Mouse (Mus musculus) MEL (cell line): Measurements from ENCODE around the gene Duox2. TPM values are rescaled to one million over a fixed set of nuclear protein-coding genes. Genes with fewer than 3 reads are reported as not detected.

Experiments
- DNase-seq: peaks from one replicate; pipeline ENCODE4 v3.0.0; 2011; ENCODE audit warnings: low read depth, low spot score
- H3K27ac ChIP-seq: 2 replicates; pipeline ENCODE4 v1.5.1; 2012; ENCODE audit warnings: low read depth, mild to moderate bottlenecking, control low read depth, low read length, moderate library complexity; ENCODE audit not compliant: control insufficient read depth
- H3K27me3 ChIP-seq, 2 experiments: fragments of 150-350 bp in 1 of 2; sonication (generic) in 1 of 2; 2 replicates each; pipeline ENCODE4 v1.6.1; 2012; ENCODE audit warnings: low read length in 2 of 2, mild to moderate bottlenecking in 2 of 2, improper control_type of control experiment in 1 of 2, moderate library complexity in 1 of 2; ENCODE audit not compliant: insufficient read depth in 2 of 2, control insufficient read depth in 1 of 2
- H3K36me3 ChIP-seq, 2 experiments: 2 replicates each; pipeline ENCODE4 v1.6.1; 2012 to 2014; ENCODE audit warnings: low read length in 2 of 2, improper control_type of control experiment in 1 of 2, inconsistent platforms in 1 of 2, mild to moderate bottlenecking in 1 of 2; ENCODE audit not compliant: insufficient read depth in 2 of 2, control insufficient read depth in 1 of 2
- H3K4me1 ChIP-seq, 2 experiments: fragments of 150-350 bp in 1 of 2; sonication (generic) in 1 of 2; 2 replicates each; pipeline ENCODE4 v1.6.1; 2012; ENCODE audit warnings: low read length in 2 of 2, improper control_type of control experiment in 1 of 2, mild to moderate bottlenecking in 1 of 2; ENCODE audit not compliant: insufficient read depth in 2 of 2, control insufficient read depth in 1 of 2
- H3K4me3 ChIP-seq, 2 experiments: fragments of 150-350 bp in 1 of 2; sonication (generic) in 1 of 2; 2 replicates each; pipeline ENCODE4 v1.5.1; 2012; ENCODE audit warnings: low read depth in 2 of 2, low read length in 2 of 2, mild to moderate bottlenecking in 2 of 2, moderate library complexity in 2 of 2, control low read depth in 1 of 2, improper control_type of control experiment in 1 of 2; ENCODE audit not compliant: control insufficient read depth in 1 of 2, insufficient read depth in 1 of 2
- H3K79me2 ChIP-seq: 2 replicates; pipeline ENCODE4 v1.6.1; 2012; ENCODE audit warnings: mild to moderate bottlenecking, low read length, moderate library complexity; ENCODE audit not compliant: control insufficient read depth, poor library complexity, insufficient read depth
- H3K9ac ChIP-seq: 2 replicates; pipeline ENCODE4 v1.6.1; 2012; ENCODE audit warnings: low read depth, mild to moderate bottlenecking, control low read depth, low read length, moderate library complexity; ENCODE audit not compliant: control insufficient read depth, poor library complexity, severe bottlenecking
- H3K9me3 ChIP-seq: fragments of 150-350 bp; sonication (generic); replicated peaks from 2 replicates; pipeline ENCODE4 v1.6.1; 2012; ENCODE audit warnings: mild to moderate bottlenecking, low read length, improper control_type of control experiment, moderate library complexity; ENCODE audit not compliant: insufficient read depth
- BHLHE40 ChIP-seq: IDR thresholded peaks from 2 replicates; pipeline ENCODE4 v1.6.1; 2012; ENCODE audit warnings: low read depth, mild to moderate bottlenecking, inconsistent platforms, low read length, improper control_type of control experiment, borderline replicate concordance
- CTCF ChIP-seq, 3 experiments: IDR thresholded peaks in 2 of 3; conservative IDR thresholded peaks in 1 of 3; 2 replicates each; pipeline ENCODE4 v1.5.1; 2011 to 2012; ENCODE audit warnings: low read length in 3 of 3, low read depth in 2 of 3, mild to moderate bottlenecking in 2 of 3, improper control_type of control experiment in 1 of 3, inconsistent platforms in 1 of 3, mixed read lengths in 1 of 3, moderate library complexity in 1 of 3; ENCODE audit not compliant: control insufficient read depth in 1 of 3, insufficient read depth in 1 of 3, poor library complexity in 1 of 3, severe bottlenecking in 1 of 3
- E2F4 ChIP-seq: IDR thresholded peaks from 2 replicates; pipeline ENCODE4 v1.6.1; 2011; ENCODE audit warnings: low read depth, low read length, improper control_type of control experiment, borderline replicate concordance
- ELF1 ChIP-seq: IDR thresholded peaks from 2 replicates; pipeline ENCODE4 v1.6.1; 2014; ENCODE audit warnings: low read depth, mild to moderate bottlenecking, inconsistent platforms, low read length, improper control_type of control experiment, moderate library complexity
- EP300 ChIP-seq, 2 experiments: IDR thresholded peaks; 2 replicates each; pipeline ENCODE4 v1.6.1; 2011; ENCODE audit warnings: improper control_type of control experiment in 2 of 2, low read length in 2 of 2, low read depth in 1 of 2, mild to moderate bottlenecking in 1 of 2
- ETS1 ChIP-seq: IDR thresholded peaks from 2 replicates; pipeline ENCODE4 v1.6.1; 2012; ENCODE audit warnings: low read depth, mild to moderate bottlenecking, inconsistent platforms, low read length, improper control_type of control experiment, moderate library complexity
- GABPA ChIP-seq: IDR thresholded peaks from 2 replicates; pipeline ENCODE4 v1.6.1; 2012; ENCODE audit warnings: low read depth, mild to moderate bottlenecking, inconsistent platforms, low read length, improper control_type of control experiment, moderate library complexity
- MAFK ChIP-seq: IDR thresholded peaks from 2 replicates; pipeline ENCODE4 v1.6.1; 2011; ENCODE audit warnings: low read depth, mild to moderate bottlenecking, low read length, improper control_type of control experiment, borderline replicate concordance
- MAX ChIP-seq: IDR thresholded peaks from 2 replicates; pipeline ENCODE4 v1.6.1; 2011; ENCODE audit warnings: low read length, improper control_type of control experiment
- MXI1 ChIP-seq: IDR thresholded peaks from 2 replicates; pipeline ENCODE4 v1.6.1; 2011; ENCODE audit warnings: mild to moderate bottlenecking, low read depth, low read length, improper control_type of control experiment
- MYB ChIP-seq: IDR thresholded peaks from 2 replicates; pipeline ENCODE4 v1.6.1; 2011; ENCODE audit warnings: mild to moderate bottlenecking, low read depth, low read length, improper control_type of control experiment
- MYC ChIP-seq: IDR thresholded peaks from 2 replicates; pipeline ENCODE4 v1.6.1; 2011; ENCODE audit warnings: low read depth, mild to moderate bottlenecking, low read length, improper control_type of control experiment, moderate library complexity
- NELFE ChIP-seq: IDR thresholded peaks from 2 replicates; pipeline ENCODE4 v1.6.1; 2011; ENCODE audit warnings: low read depth, low read length, improper control_type of control experiment
- POLR2A ChIP-seq, 2 experiments: IDR thresholded peaks; 2 replicates each; pipeline ENCODE4 v1.6.1; 2011 to 2012; ENCODE audit warnings: low read length in 2 of 2, mild to moderate bottlenecking in 2 of 2, control low read depth in 1 of 2, improper control_type of control experiment in 1 of 2, low read depth in 1 of 2, moderate library complexity in 1 of 2; ENCODE audit not compliant: control insufficient read depth in 1 of 2, insufficient read depth in 1 of 2, poor library complexity in 1 of 2
- RAD21 ChIP-seq: IDR thresholded peaks from 2 replicates; pipeline ENCODE4 v1.6.1; 2011; ENCODE audit warnings: mild to moderate bottlenecking, low read depth, low read length, improper control_type of control experiment
- SIN3A ChIP-seq: IDR thresholded peaks from 2 replicates; pipeline ENCODE4 v1.6.1; 2012; ENCODE audit warnings: low read length, improper control_type of control experiment, inconsistent platforms
- SMC3 ChIP-seq: IDR thresholded peaks from 2 replicates; pipeline ENCODE4 v1.6.1; 2011; ENCODE audit warnings: low read depth, low read length, improper control_type of control experiment
- ZKSCAN1 ChIP-seq: IDR thresholded peaks from 2 replicates; pipeline ENCODE4 v1.6.1; 2012; ENCODE audit warnings: low read depth, mild to moderate bottlenecking, inconsistent platforms, low read length, improper control_type of control experiment, moderate library complexity
- ZMIZ1 ChIP-seq: IDR thresholded peaks from 2 replicates; pipeline ENCODE4 v1.6.1; 2012; ENCODE audit warnings: low read depth, mild to moderate bottlenecking, inconsistent platforms, low read length, improper control_type of control experiment, moderate library complexity
- ZNF384 ChIP-seq: IDR thresholded peaks from 2 replicates; pipeline ENCODE4 v1.6.1; 2012; ENCODE audit warnings: low read depth, mild to moderate bottlenecking, inconsistent platforms, low read length, improper control_type of control experiment
- polyA plus RNA-seq, 2 experiments: library from polyadenylated mRNA; stranded (reverse) in 1 of 2; unstranded in 1 of 2; fragments of >175 nt in 1 of 2; fragments of >200 nt in 1 of 2; gene quantifications; 2 replicates each; pipeline versions ENCODE4 v1.2.1 to v1.2.4; 2012; ENCODE audit warnings: low replicate concordance in 2 of 2, low read depth in 1 of 2; ENCODE audit not compliant: insufficient read length in 2 of 2, insufficient read depth in 1 of 2, missing spikeins in 1 of 2
- total RNA-seq: library from RNA; depleted of rRNA; stranded (reverse); fragments of 300-350 nt; gene quantifications from 2 replicates; pipeline ENCODE4 v1.2.3, GENCODE M21; 2012

Gene Duox2
- total and polyA plus RNA-seq, 3 experiments: not detected

DNA sequence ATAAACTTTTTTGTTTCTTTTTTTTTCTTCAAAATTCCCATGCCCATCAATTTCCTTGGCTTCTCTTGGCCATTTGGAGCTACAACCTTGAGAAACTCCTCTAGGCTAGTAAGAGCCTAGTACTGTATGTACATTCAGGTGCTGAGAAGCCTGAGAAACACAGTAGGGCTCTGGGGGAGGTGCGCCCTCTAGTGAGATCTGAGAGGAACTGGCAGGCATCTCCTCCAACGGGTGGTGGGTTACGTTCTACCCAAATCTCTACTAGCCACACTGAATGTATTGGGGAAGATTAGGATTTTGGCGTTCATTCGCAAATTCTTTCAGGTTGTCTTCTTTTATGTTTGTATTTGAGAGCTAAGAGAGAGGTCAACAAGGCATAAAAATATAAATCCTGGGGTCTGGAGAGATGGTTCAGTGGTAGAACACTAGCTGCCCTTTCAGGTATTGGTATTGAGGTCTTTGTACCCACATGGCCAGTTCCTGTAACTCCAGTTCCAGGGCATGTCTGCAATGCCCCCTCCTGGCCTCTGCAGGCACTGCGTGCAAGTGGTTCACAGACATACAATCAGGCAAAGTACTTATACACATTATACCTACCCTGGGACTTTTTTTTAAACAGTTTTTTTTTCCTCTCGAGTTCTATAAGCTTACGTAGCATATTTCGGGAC is 4.5 kb upstream of the Duox2 start (continued):
- no peak for TF ChIP-seq ZNF384
- no peak for TF ChIP-seq GABPA
- TF ChIP-seq RAD21: peak; percentile 79
- TF ChIP-seq E2F4: no peak
- TF ChIP-seq CTCF (IDR thresholded peaks at IDR 0.05 in 2 of 3, conservative IDR thresholded peaks at IDR 0.05 in 1 of 3; ENCODE audit: control insufficient read depth in 1 of 3, insufficient read depth in 1 of 3, low read depth in 2 of 3, low read length in 3 of 3, poor library complexity in 1 of 3, severe bottlenecking in 1 of 3): peak; percentile 74 to 92 (median 81)
- TF ChIP-seq NELFE: no peak
- peak; percentile 44; the same call in 1 of the 2 replicates for TF ChIP-seq ELF1
- TF ChIP-seq SIN3A: peak; percentile 38; the same call in 1 of the 2 replicates
- TF ChIP-seq SMC3: peak; percentile 91
- TF ChIP-seq BHLHE40: no peak
- TF ChIP-seq POLR2A (IDR thresholded peaks at IDR 0.05; ENCODE audit: control insufficient read depth in 1 of 2, insufficient read depth in 1 of 2, low read depth in 1 of 2, low read length in 2 of 2, poor library complexity in 1 of 2): no peak
- TF ChIP-seq EP300 (IDR thresholded peaks at IDR 0.05; ENCODE audit: low read depth in 1 of 2, low read length in 2 of 2): no peak

DNA sequence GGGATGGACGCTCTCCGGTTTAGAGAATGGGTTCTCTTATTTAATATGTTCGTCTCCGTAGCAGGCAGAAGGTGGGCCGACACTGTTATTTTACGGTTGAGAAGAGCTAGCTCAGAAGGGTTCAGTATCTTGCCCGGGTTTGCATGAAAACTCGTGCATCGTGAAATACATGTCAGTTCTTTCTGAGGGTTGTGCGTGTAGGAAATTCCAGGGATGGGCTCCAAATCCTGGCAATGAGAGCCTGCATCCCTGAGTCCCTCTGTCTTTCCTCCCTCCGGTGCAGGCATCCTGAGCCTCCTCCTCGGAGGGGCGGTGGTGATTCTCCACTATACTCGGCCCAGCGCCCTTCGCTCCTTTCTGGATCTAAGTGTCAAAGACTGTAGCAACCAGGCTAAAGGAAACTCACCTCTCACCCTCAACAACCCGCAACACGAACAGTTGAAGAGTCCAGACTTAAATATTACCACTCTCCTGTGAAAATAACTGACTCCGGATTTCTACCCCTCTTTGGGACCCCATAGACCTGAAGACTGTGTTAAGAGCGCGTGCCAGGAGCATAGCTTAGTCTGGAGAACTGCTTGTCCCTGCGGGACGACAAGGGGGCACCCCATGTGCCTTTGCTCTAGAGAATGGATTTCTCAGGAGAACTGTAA is 3.8 kb upstream of the Duox2 start:
- H3K9me3 ChIP-seq: no peaks in the 10 kb centered on the region
- no peak overlapping the region for H3K4me3 ChIP-seq
- no peak for TF ChIP-seq MYB
- no peak for TF ChIP-seq ZNF384
- no peak for TF ChIP-seq MYC
- TF ChIP-seq MAFK: no peak
- TF ChIP-seq MAX: no peak
- TF ChIP-seq ETS1: no peak
- TF ChIP-seq ELF1: no peak
- TF ChIP-seq ZKSCAN1: no peak
- no peak for TF ChIP-seq SIN3A
- no peak for TF ChIP-seq ZMIZ1
- TF ChIP-seq MXI1: no peak
- H3K27me3 ChIP-seq: no peaks in the 10 kb centered on the region; a peak in 2 of 4 replicates
- H3K9ac ChIP-seq: no peak overlapping the region
- H3K4me1 ChIP-seq: no peaks in the 10 kb centered on the region
- H3K27ac ChIP-seq: no peak overlapping the region
- H3K36me3 ChIP-seq: no peaks in the 10 kb centered on the region
- no peaks in the 10 kb centered on the region for H3K79me2 ChIP-seq
- no peak for DNase-seq
